Comparison of ENCODE assay signal across 9 mouse cellular contexts in genomic region chr4:96077261-96078125, GRCm38 (mm10). TPM values are rescaled to one million over a fixed set of nuclear protein-coding genes. Genes with fewer than 3 reads are reported as not detected.
DNase-seq lines count a peak whose midpoint lies in the region; ATAC-seq lines count a peak whose summit lies in the region.
"Had no signal": no experiment of that assay in that cellular context is flagged by ENCODE, and none has a peak within 500 bp of the region (broad histone marks: within the 10 kb centered on the region; RNA-seq: fewer than 3 reads in every experiment).

Cyp2j13 (minus strand) TSS chr4:96077546.

- H3K4me3 ChIP-seq in forebrain, embryonic 14.5 days (ENCODE audit: low read depth, low read length), result no peak within 1 kb of the TSS
- peak within 1 kb of the TSS; percentile 20; the same call in 1 of the 2 replicates for H3K4me3 ChIP-seq in hindbrain, embryonic 13.5 days
- H3K4me3 ChIP-seq in neural tube, embryonic 13.5 days, result 0 out of 2 replicates have a peak within 1 kb of the TSS, but pooled peaks have one; percentile 13

- peaks cover 5% of the 10 kb centered on the region; the same call in 1 of the 2 replicates for H3K4me1 ChIP-seq in forebrain, embryonic 14.5 days (ENCODE audit: control insufficient read depth, insufficient read depth, low read length)
- 0 out of 2 replicates have a peak, but pooled peaks cover 8% of the 10 kb centered on the region for H3K4me1 ChIP-seq in hindbrain, embryonic 13.5 days (replicated peaks)
- peaks cover 5% of the 10 kb centered on the region; the same call in 1 of the 2 replicates for H3K4me1 ChIP-seq in neural tube, embryonic 13.5 days (replicated peaks)

- no peaks in the 10 kb centered on the region for H3K36me3 ChIP-seq in forebrain, embryonic 14.5 days (ENCODE audit: control insufficient read depth, insufficient read depth, low read length)
- no peaks in the 10 kb centered on the region for H3K36me3 ChIP-seq in hindbrain, embryonic 13.5 days
- no peaks in the 10 kb centered on the region for H3K36me3 ChIP-seq in neural tube, embryonic 13.5 days

- H3K27ac ChIP-seq in forebrain, embryonic 14.5 days (ENCODE audit: low read depth, low read length), result no peak within 1 kb of the TSS
- no peak within 1 kb of the TSS for H3K27ac ChIP-seq in hindbrain, embryonic 13.5 days
- H3K27ac ChIP-seq in neural tube, embryonic 13.5 days (replicated peaks), result no peak within 1 kb of the TSS

- H3K4me2 ChIP-seq in forebrain, embryonic 14.5 days (ENCODE audit: low read length), result peak within 1 kb of the TSS; percentile 45
- peak within 1 kb of the TSS; percentile 51 for H3K4me2 ChIP-seq in hindbrain, embryonic 13.5 days
- peak within 1 kb of the TSS; percentile 51 for H3K4me2 ChIP-seq in neural tube, embryonic 13.5 days

- peak; percentile 96 for ATAC-seq in cerebellum, adult (ENCODE audit: insufficient number of reproducible peaks, low FRiP score, low TSS enrichment)
- peak; percentile 89 for ATAC-seq in forebrain, embryonic 14.5 days
- peak; percentile 81 for ATAC-seq in hindbrain, embryonic 13.5 days (ENCODE audit: low FRiP score)
- peak; percentile 36; the same call in 1 of the 2 replicates for ATAC-seq in neural tube, embryonic 13.5 days (ENCODE audit: low read depth)

- no peaks in the 10 kb centered on the region for H3K27me3 ChIP-seq in forebrain, embryonic 14.5 days (replicated peaks; ENCODE audit: control insufficient read depth, insufficient read depth, low read length)
- no peaks in the 10 kb centered on the region for H3K27me3 ChIP-seq in hindbrain, embryonic 13.5 days
- H3K27me3 ChIP-seq in neural tube, embryonic 13.5 days, result no peaks in the 10 kb centered on the region

- 5% methylated on average over 20 of the region's 20 CpGs for WGBS in forebrain, embryonic 14.5 days
- 10% methylated on average over 16 of the region's 20 CpGs for WGBS in hindbrain, embryonic 13.5 days
- WGBS in neural tube, embryonic 13.5 days, result 6% methylated on average over 19 of the region's 20 CpGs

- peak within 1 kb of the TSS; percentile 29 for H3K9ac ChIP-seq in forebrain, embryonic 14.5 days (ENCODE audit: low read length)
- H3K9ac ChIP-seq in hindbrain, embryonic 13.5 days, result peak within 1 kb of the TSS; percentile 58; the same call in 1 of the 2 replicates
- H3K9ac ChIP-seq in neural tube, embryonic 13.5 days, result peak within 1 kb of the TSS; percentile 13; the same call in 1 of the 2 replicates

- DNase-seq in R1 (ENCODE audit: low read depth, low spot score), result peak; percentile 55
- peak; percentile 73 for DNase-seq in forebrain, embryonic 14.5 days (ENCODE audit: low spot score)
- peak; percentile 40 to 49 for DNase-seq in layer of hippocampus, postnatal 10 days (ENCODE audit: low spot score in 2 of 2)
- DNase-seq in spleen, postnatal 14 days (ENCODE audit: low spot score in 2 of 2), result no peak
- DNase-seq in thymus, postnatal 10 days (ENCODE audit: low spot score in 2 of 2), result no peak

- no peaks in the 10 kb centered on the region for H3K9me3 ChIP-seq in forebrain, embryonic 14.5 days (replicated peaks; ENCODE audit: control insufficient read depth, low read length)
- H3K9me3 ChIP-seq in hindbrain, embryonic 13.5 days, result no peaks in the 10 kb centered on the region
- no peaks in the 10 kb centered on the region for H3K9me3 ChIP-seq in neural tube, embryonic 13.5 days

RNA-seq across cellular contexts. Expression of gene Cyp2j13, which starts in this region (rescaled TPM):
- not detected in 2 replicates for polyA plus RNA-seq in forebrain, embryonic 14.5 days (2014; fragmentation: Nextera tagmentation; extraction: Ambion mirVana)
- not detected in 2 replicates for polyA plus RNA-seq in hindbrain, embryonic 13.5 days (2015; fragmentation: Nextera tagmentation; extraction: Ambion mirVana)
- total RNA-seq in layer of hippocampus, postnatal 10 days (2021), result under 1 TPM; 0.43 to 0.80 TPM
- polyA plus RNA-seq in neural tube, embryonic 13.5 days (2015; fragmentation: Nextera tagmentation; extraction: Ambion mirVana), result not detected in 2 replicates
- polyA plus RNA-seq: cortical plate, adult 2 months had no signal

Comparison
In these comparisons a context has a peak if more than half of its experiments do, and no peak if none do; other contexts are left out.
1. Peak in DNase-seq, ATAC-seq, H3K9ac ChIP-seq and H3K4me2 ChIP-seq in forebrain, embryonic 14.5 days; RNA of the gene not detected or under 1 TPM.
2. Peak in ATAC-seq, H3K4me3 ChIP-seq, H3K9ac ChIP-seq and H3K4me2 ChIP-seq in hindbrain, embryonic 13.5 days; RNA of the gene not detected or under 1 TPM.
3. Peak in DNase-seq in layer of hippocampus, postnatal 10 days; RNA of the gene not detected or under 1 TPM.
4. Peak in ATAC-seq, H3K4me3 ChIP-seq, H3K9ac ChIP-seq and H3K4me2 ChIP-seq in neural tube, embryonic 13.5 days; RNA of the gene not detected or under 1 TPM.
5. ATAC-seq: peak in every context shown above with its lines; median percentile 96 in cerebellum, adult; 89 in forebrain, embryonic 14.5 days; 81 in hindbrain, embryonic 13.5 days; 36 in neural tube, embryonic 13.5 days.